Mouse (Mus musculus): Measurements from ENCODE around the gene Ddc. TPM values are rescaled to one million over a fixed set of nuclear protein-coding genes. Genes with fewer than 3 reads are reported as not detected.

Ddc gene
- polyA plus RNA-seq, 1 experiment from 2014 or later, result 15.9 TPM

DNA sequence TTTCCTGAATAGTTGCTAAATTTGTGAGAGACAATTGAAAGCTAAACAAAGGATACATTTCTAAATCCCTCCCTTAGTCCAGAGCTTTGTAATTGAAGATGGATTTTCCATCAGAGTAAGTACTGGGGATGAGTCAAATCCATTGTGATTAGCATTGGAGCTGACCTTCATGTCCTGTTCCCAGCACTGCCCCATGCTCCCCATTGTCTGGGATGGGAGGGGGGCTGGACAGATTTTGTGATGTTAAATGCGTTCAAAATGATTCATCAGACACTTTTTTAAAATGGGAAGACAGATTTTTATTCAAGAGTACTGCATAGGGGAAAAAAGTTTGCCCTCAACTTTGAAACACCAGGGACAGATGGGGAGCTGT is 16.2 kb downstream of the Ddc start:
- 48% methylated on average over 1 of the region's 1 CpGs for WGBS
- no peaks in the 10 kb centered on the region for H3K27me3 ChIP-seq (ENCODE audit: control insufficient read depth, insufficient read depth, low read depth, low read length)
- H3K36me3 ChIP-seq (ENCODE audit: control insufficient read depth, insufficient read depth, low read length), result no peaks in the 10 kb centered on the region
- H3K27ac ChIP-seq (ENCODE audit: low read length), result no peak overlapping the region
- no peak overlapping the region for H3K9ac ChIP-seq (ENCODE audit: low read length)
- H3K9me3 ChIP-seq (ENCODE audit: control insufficient read depth, low read length), result no peaks in the 10 kb centered on the region
- no peak overlapping the region for H3K4me3 ChIP-seq (ENCODE audit: low read length)
- no peak overlapping the region for H3K4me2 ChIP-seq (ENCODE audit: low read depth, low read length)
- peaks cover 46% of the 10 kb centered on the region for H3K4me1 ChIP-seq (replicated peaks; ENCODE audit: control insufficient read depth, insufficient read depth, low read length)
- ATAC-seq (ENCODE audit: low read depth), result no peak

DNA sequence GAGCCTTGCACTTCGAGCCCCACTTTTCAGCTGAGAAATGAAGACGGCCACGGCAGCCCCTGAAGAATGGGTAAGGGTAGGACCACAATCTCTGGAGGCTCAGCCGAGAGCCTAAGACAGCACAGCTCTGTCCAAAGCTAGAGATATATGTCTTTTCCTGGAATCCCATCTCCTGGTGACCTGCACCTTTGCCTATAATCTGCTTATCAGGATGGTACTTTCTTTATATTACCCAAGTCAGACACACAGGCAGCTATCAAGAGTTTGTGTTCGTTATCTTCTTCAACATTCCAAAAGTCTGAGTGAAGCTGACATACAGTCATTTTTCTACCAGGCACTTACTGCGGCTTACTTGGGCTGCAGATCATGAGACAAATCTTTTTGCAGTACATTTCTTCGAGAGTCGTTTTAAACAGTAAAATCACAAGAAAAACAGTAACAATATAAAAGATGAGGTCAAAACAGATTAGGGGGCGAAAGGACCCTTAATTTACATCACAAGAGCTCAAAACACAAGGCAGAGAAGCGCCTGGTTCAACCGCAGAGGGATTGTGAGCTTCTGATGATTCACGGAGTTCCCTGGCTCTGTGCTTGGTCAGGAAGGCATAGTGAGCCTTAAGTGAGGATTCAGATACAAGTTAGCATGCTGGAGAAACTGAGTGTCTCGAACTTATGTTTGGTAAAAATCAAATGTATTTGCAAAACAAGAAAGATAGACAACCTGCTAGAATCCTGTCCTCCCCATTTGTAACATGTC is 16.7 kb downstream of the Ddc start:
- H3K9ac ChIP-seq (ENCODE audit: low read length), result no peak overlapping the region
- H3K4me1 ChIP-seq (replicated peaks; ENCODE audit: control insufficient read depth, insufficient read depth, low read length), result peaks cover 42% of the 10 kb centered on the region
- no peak for ATAC-seq (ENCODE audit: low read depth)
- no peaks in the 10 kb centered on the region for H3K36me3 ChIP-seq (ENCODE audit: control insufficient read depth, insufficient read depth, low read length)
- H3K4me2 ChIP-seq (ENCODE audit: low read depth, low read length), result no peak overlapping the region
- WGBS, result 37% methylated on average over 13 of the region's 13 CpGs
- no peak overlapping the region for H3K4me3 ChIP-seq (ENCODE audit: low read length)
- no peaks in the 10 kb centered on the region for H3K27me3 ChIP-seq (ENCODE audit: control insufficient read depth, insufficient read depth, low read depth, low read length)
- peak overlapping the region; percentile 24; the same call in 1 of the 2 replicates for H3K27ac ChIP-seq (ENCODE audit: low read length)
- no peaks in the 10 kb centered on the region for H3K9me3 ChIP-seq (ENCODE audit: control insufficient read depth, low read length)

GRCm38 (mm10) chr11:11880351-11880750 is 17.6 kb downstream of the Ddc start:
- Histone ChIP-seq H3K4me1 (replicated peaks; ENCODE audit: control insufficient read depth, insufficient read depth, low read length) (peaks cover 37% of the 10 kb centered on the region), H3K9ac (ENCODE audit: low read length) (no peak overlapping the region), H3K4me3 (ENCODE audit: low read length) (no peak overlapping the region), H3K36me3 (ENCODE audit: control insufficient read depth, insufficient read depth, low read length) (no peaks in the 10 kb centered on the region), H3K9me3 (ENCODE audit: control insufficient read depth, low read length) (no peaks in the 10 kb centered on the region), H3K27ac (ENCODE audit: low read length) (peak overlapping the region; percentile 24; the same call in 1 of the 2 replicates), H3K27me3 (ENCODE audit: control insufficient read depth, insufficient read depth, low read depth, low read length) (no peaks in the 10 kb centered on the region), H3K4me2 (ENCODE audit: low read depth, low read length) (no peak overlapping the region)
- 81% methylated on average over 7 of the region's 7 CpGs for WGBS
- no peak for ATAC-seq (ENCODE audit: low read depth)

- 64% methylated on average over 4 of the region's 4 CpGs for WGBS
- Histone ChIP-seq H3K9me3 (ENCODE audit: control insufficient read depth, low read length) (no peaks in the 10 kb centered on the region), H3K27me3 (ENCODE audit: control insufficient read depth, insufficient read depth, low read depth, low read length) (no peaks in the 10 kb centered on the region), H3K4me1 (replicated peaks; ENCODE audit: control insufficient read depth, insufficient read depth, low read length) (peaks cover 32% of the 10 kb centered on the region), H3K27ac (ENCODE audit: low read length) (peak overlapping the region; percentile 99), H3K4me2 (ENCODE audit: low read depth, low read length) (no peak overlapping the region), H3K4me3 (ENCODE audit: low read length) (no peak overlapping the region), H3K9ac (ENCODE audit: low read length) (peak overlapping the region; percentile 64), H3K36me3 (ENCODE audit: control insufficient read depth, insufficient read depth, low read length) (no peaks in the 10 kb centered on the region)
- ATAC-seq (ENCODE audit: low read depth), result no peak
Observed at GRCm38 (mm10) chr11:11879699-11880002, 18.3 kb downstream of the Ddc start.

DNA sequence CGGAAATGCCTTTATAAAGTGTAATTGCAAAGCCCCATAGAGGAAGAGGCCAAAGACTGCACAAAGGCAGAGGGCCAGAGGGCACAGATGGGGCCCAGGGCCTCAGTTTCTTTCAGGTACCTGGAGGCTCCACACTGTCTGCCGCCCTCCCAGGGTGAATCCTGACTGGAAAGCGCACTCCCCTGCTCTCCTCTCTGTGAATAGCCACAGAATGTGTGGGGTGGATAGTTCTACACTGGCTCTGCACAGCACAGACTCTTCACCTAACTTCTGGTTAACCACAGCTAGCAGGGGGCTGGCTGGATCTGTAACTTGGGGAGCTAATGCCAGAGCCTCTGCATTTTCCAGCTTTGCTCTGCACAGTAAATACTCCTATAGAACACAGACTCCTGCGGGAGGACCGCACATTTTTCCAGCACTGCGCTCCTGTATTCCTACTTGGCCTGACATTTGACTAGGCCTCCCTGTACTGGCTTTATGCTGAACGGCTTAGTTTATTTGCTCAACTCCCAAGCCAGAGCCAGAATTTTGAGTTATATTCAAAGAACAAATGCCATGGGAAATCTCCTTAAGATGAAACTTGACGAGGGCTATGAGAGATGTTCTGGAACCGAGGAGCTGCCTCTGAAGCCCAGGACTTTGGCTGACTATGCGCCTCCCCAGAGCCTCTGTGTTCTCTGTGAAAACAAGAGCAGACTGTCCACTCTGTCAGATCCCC is 18.8 kb downstream of the Ddc start:
- H3K27ac ChIP-seq (ENCODE audit: low read length), result peak overlapping the region; percentile 99
- H3K9ac ChIP-seq (ENCODE audit: low read length), result peak overlapping the region; percentile 64
- WGBS, result 29% methylated on average over 10 of the region's 10 CpGs
- H3K4me1 ChIP-seq (replicated peaks; ENCODE audit: control insufficient read depth, insufficient read depth, low read length), result peaks cover 32% of the 10 kb centered on the region
- no peaks in the 10 kb centered on the region for H3K27me3 ChIP-seq (ENCODE audit: control insufficient read depth, insufficient read depth, low read depth, low read length)
- no peak overlapping the region for H3K4me3 ChIP-seq (ENCODE audit: low read length)
- H3K36me3 ChIP-seq (ENCODE audit: control insufficient read depth, insufficient read depth, low read length), result no peaks in the 10 kb centered on the region
- H3K9me3 ChIP-seq (ENCODE audit: control insufficient read depth, low read length), result no peaks in the 10 kb centered on the region
- ATAC-seq (ENCODE audit: low read depth), result peak; percentile 31
- H3K4me2 ChIP-seq (ENCODE audit: low read depth, low read length), result no peak overlapping the region

- WGBS, result 5% methylated on average over 11 of the region's 11 CpGs
- ATAC-seq (ENCODE audit: low read depth), result peak; percentile 79
- H3K4me3 ChIP-seq (ENCODE audit: low read length), result no peak overlapping the region
- peaks cover 34% of the 10 kb centered on the region for H3K4me1 ChIP-seq (replicated peaks; ENCODE audit: control insufficient read depth, insufficient read depth, low read length)
- no peaks in the 10 kb centered on the region for H3K27me3 ChIP-seq (ENCODE audit: control insufficient read depth, insufficient read depth, low read depth, low read length)
- H3K36me3 ChIP-seq (ENCODE audit: control insufficient read depth, insufficient read depth, low read length), result no peaks in the 10 kb centered on the region
- peak overlapping the region; percentile 99 for H3K27ac ChIP-seq (ENCODE audit: low read length)
- no peak overlapping the region for H3K4me2 ChIP-seq (ENCODE audit: low read depth, low read length)
- no peaks in the 10 kb centered on the region for H3K9me3 ChIP-seq (ENCODE audit: control insufficient read depth, low read length)
- peak overlapping the region; percentile 64 for H3K9ac ChIP-seq (ENCODE audit: low read length)
Observed at GRCm38 (mm10) chr11:11878278-11878980, 19.5 kb downstream of the Ddc start.

DNA sequence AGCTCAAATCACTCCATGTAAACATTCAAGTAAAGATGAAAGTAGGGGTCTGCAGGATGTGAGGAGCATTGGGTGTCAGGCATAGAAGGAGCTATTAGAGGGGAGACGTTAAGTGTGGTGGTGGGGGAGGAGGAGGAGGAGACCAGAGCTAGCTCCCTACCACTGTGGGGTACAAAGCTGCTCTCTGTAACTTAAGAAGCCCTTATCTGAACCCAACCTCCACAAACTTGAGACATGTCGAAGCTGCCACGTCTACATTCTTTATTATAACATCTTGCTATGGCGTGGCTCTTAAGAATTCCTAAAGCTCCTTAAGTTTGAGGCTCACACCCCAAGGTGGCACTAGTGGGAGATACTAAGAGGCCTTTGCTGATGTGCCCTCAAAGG is 20.1 kb downstream of the Ddc start:
- H3K27me3 ChIP-seq (ENCODE audit: control insufficient read depth, insufficient read depth, low read depth, low read length), result no peaks in the 10 kb centered on the region
- peaks cover 39% of the 10 kb centered on the region for H3K4me1 ChIP-seq (replicated peaks; ENCODE audit: control insufficient read depth, insufficient read depth, low read length)
- peak overlapping the region; percentile 99 for H3K27ac ChIP-seq (ENCODE audit: low read length)
- peak; percentile 59 for ATAC-seq (ENCODE audit: low read depth)
- H3K9me3 ChIP-seq (ENCODE audit: control insufficient read depth, low read length), result no peaks in the 10 kb centered on the region
- H3K4me3 ChIP-seq (ENCODE audit: low read length), result no peak overlapping the region
- H3K9ac ChIP-seq (ENCODE audit: low read length), result peak overlapping the region; percentile 45
- WGBS, result 5% methylated on average over 4 of the region's 4 CpGs
- no peaks in the 10 kb centered on the region for H3K36me3 ChIP-seq (ENCODE audit: control insufficient read depth, insufficient read depth, low read length)
- no peak overlapping the region for H3K4me2 ChIP-seq (ENCODE audit: low read depth, low read length)

- H3K36me3 ChIP-seq (ENCODE audit: control insufficient read depth, insufficient read depth, low read length), result no peaks in the 10 kb centered on the region
- no peak overlapping the region for H3K4me3 ChIP-seq (ENCODE audit: low read length)
- no peaks in the 10 kb centered on the region for H3K9me3 ChIP-seq (ENCODE audit: control insufficient read depth, low read length)
- no peak for ATAC-seq (ENCODE audit: low read depth)
- H3K4me2 ChIP-seq (ENCODE audit: low read depth, low read length), result no peak overlapping the region
- H3K4me1 ChIP-seq (replicated peaks; ENCODE audit: control insufficient read depth, insufficient read depth, low read length), result peaks cover 49% of the 10 kb centered on the region
- 77% methylated on average over 3 of the region's 3 CpGs for WGBS
- H3K27ac ChIP-seq (ENCODE audit: low read length), result no peak overlapping the region
- H3K9ac ChIP-seq (ENCODE audit: low read length), result no peak overlapping the region
- H3K27me3 ChIP-seq (ENCODE audit: control insufficient read depth, insufficient read depth, low read depth, low read length), result no peaks in the 10 kb centered on the region
Observed at GRCm38 (mm10) chr11:11876366-11876765, 21.6 kb downstream of the Ddc start.

GRCm38 (mm10) chr11:11875230-11875629 is 22.7 kb downstream of the Ddc start:
- Histone ChIP-seq H3K4me3 (ENCODE audit: low read length) (no peak overlapping the region), H3K4me2 (ENCODE audit: low read depth, low read length) (no peak overlapping the region), H3K27ac (ENCODE audit: low read length) (peak overlapping the region; percentile 31; the same call in 1 of the 2 replicates), H3K4me1 (replicated peaks; ENCODE audit: control insufficient read depth, insufficient read depth, low read length) (peaks cover 45% of the 10 kb centered on the region), H3K9me3 (ENCODE audit: control insufficient read depth, low read length) (no peaks in the 10 kb centered on the region), H3K36me3 (ENCODE audit: control insufficient read depth, insufficient read depth, low read length) (no peaks in the 10 kb centered on the region), H3K9ac (ENCODE audit: low read length) (no peak overlapping the region), H3K27me3 (ENCODE audit: control insufficient read depth, insufficient read depth, low read depth, low read length) (no peaks in the 10 kb centered on the region)
- no peak for ATAC-seq (ENCODE audit: low read depth)
- WGBS, result 81% methylated on average over 2 of the region's 2 CpGs
